In the genomic region with DNA sequence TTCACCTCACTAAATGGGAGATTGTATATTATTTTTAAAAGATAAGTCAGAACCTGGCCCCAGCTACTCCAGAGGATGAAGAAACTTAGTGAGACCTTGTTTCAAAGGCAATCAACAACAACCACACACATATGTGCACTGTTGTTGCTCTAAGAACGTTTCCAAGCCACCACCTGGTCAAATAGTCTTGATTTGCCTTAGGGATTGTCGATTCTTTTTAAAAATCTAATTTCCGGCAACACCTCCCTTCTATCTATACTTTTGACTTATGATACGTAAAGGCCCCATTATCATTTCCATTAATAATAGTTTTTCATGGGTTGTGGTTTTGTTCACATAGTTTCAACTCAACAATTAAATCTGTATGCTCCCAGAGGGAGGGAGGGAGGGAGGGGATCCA, we compare ENCODE assay signal across 7 mouse cellular contexts. TPM values are rescaled to one million over a fixed set of nuclear protein-coding genes. Genes with fewer than 3 reads are reported as not detected.
DNase-seq lines count a peak whose midpoint lies in the region; ATAC-seq and TF ChIP-seq lines count a peak whose summit lies in the region.

Ptbp2 (minus strand) TSS at position 101 of the 400 bp plus-strand sequence.

- no peaks in the 10 kb centered on the region for H3K9me3 ChIP-seq in ES-E14 (ENCODE audit: control insufficient read depth, insufficient read depth, low read depth, low read length)
- H3K9me3 ChIP-seq in forebrain, embryonic 13.5 days (replicated peaks), result no peaks in the 10 kb centered on the region
- no peaks in the 10 kb centered on the region for H3K9me3 ChIP-seq in hindbrain, embryonic 11.5 days (ENCODE audit: control insufficient read depth, low read length)
- H3K9me3 ChIP-seq in liver, embryonic 14.5 days (ENCODE audit: control insufficient read depth, low read length), result no peaks in the 10 kb centered on the region

- peaks cover 0 to 2% of the 10 kb centered on the region in 2 experiments; a peak in 1 of 4 replicates for H3K4me1 ChIP-seq in ES-E14 (ENCODE audit: control insufficient read depth in 2 of 2, insufficient read depth in 2 of 2, low read length in 2 of 2, poor library complexity in 1 of 2)
- H3K4me1 ChIP-seq in forebrain, embryonic 13.5 days, result peaks cover 14% of the 10 kb centered on the region
- H3K4me1 ChIP-seq in hindbrain, embryonic 11.5 days (replicated peaks; ENCODE audit: control insufficient read depth, insufficient read depth, low read length), result no peaks in the 10 kb centered on the region
- H3K4me1 ChIP-seq in liver, embryonic 14.5 days (replicated peaks; ENCODE audit: control insufficient read depth in 2 of 2, insufficient read depth in 2 of 2, low read length in 1 of 2), result peaks cover 3 to 5% of the 10 kb centered on the region in 2 experiments; a peak in 3 of 4 replicates

- peak within 1 kb of the TSS; percentile 95 for H3K9ac ChIP-seq in ES-E14 (ENCODE audit: insufficient read depth, low read depth, low read length, poor library complexity, severe bottlenecking)
- H3K9ac ChIP-seq in forebrain, embryonic 13.5 days, result peak within 1 kb of the TSS; percentile 100
- peak within 1 kb of the TSS; percentile 100 for H3K9ac ChIP-seq in hindbrain, embryonic 11.5 days (ENCODE audit: low read depth, low read length)
- H3K9ac ChIP-seq in liver, embryonic 14.5 days (replicated peaks), result peak within 1 kb of the TSS; percentile 91

- in situ Hi-C loops in ES-E14 (cut with MboI; ENCODE audit: low sequenced_read_pairs in 2 of 2, unreplicated experiment in 2 of 2), result no loop called here

- no peaks in the 10 kb centered on the region for H3K36me3 ChIP-seq in ES-E14 (ENCODE audit: control insufficient read depth, insufficient read depth, low read length, poor library complexity, severe bottlenecking)
- 0 out of 2 replicates have a peak, but pooled peaks cover 4% of the 10 kb centered on the region for H3K36me3 ChIP-seq in forebrain, embryonic 13.5 days (ENCODE audit: poor library complexity, severe bottlenecking)
- no peaks in the 10 kb centered on the region for H3K36me3 ChIP-seq in hindbrain, embryonic 11.5 days (ENCODE audit: control insufficient read depth, insufficient read depth, low read length)
- H3K36me3 ChIP-seq in liver, embryonic 14.5 days (replicated peaks; ENCODE audit: control insufficient read depth, insufficient read depth, low read depth), result no peaks in the 10 kb centered on the region

- H3K27me3 ChIP-seq in forebrain, embryonic 13.5 days, result no peaks in the 10 kb centered on the region
- H3K27me3 ChIP-seq in hindbrain, embryonic 11.5 days (ENCODE audit: control insufficient read depth, insufficient read depth, low read length), result no peaks in the 10 kb centered on the region
- H3K27me3 ChIP-seq in liver, embryonic 14.5 days (ENCODE audit: control insufficient read depth, insufficient read depth, low read length), result no peaks in the 10 kb centered on the region

- peak within 1 kb of the TSS; percentile 83; the same call in 1 of the 2 replicates for H3K27ac ChIP-seq in ES-E14 (ENCODE audit: insufficient read depth, low read depth, low read length, poor library complexity, severe bottlenecking)
- H3K27ac ChIP-seq in forebrain, embryonic 13.5 days, result peak within 1 kb of the TSS; percentile 99
- H3K27ac ChIP-seq in hindbrain, embryonic 11.5 days (ENCODE audit: low read depth, low read length), result peak within 1 kb of the TSS; percentile 99
- no peak within 1 kb of the TSS for H3K27ac ChIP-seq in liver, embryonic 14.5 days

- TF ChIP-seq CTCF in liver, embryonic 14.5 days (IDR thresholded peaks at IDR 0.05; ENCODE audit: low read depth), result no peak

- no peak for DNase-seq in ES-E14 (ENCODE audit: low read depth, low spot score)
- DNase-seq in hindbrain, embryonic 11.5 days (ENCODE audit: low spot score), result no peak
- no peak for DNase-seq in liver, embryonic 14.5 days (ENCODE audit: low read depth in 3 of 3, low spot score in 3 of 3)
- no peak for DNase-seq in right cerebral cortex, adult 2 months (ENCODE audit: low spot score in 2 of 2)
- DNase-seq in kidney, postnatal 10 days, result no peak

- 90% methylated on average over 4 of the region's 4 CpGs for WGBS in forebrain, embryonic 13.5 days
- 84% methylated on average over 4 of the region's 4 CpGs for WGBS in hindbrain, embryonic 11.5 days
- WGBS in liver, embryonic 14.5 days (ENCODE audit: insufficient replicate concordance), result 75% methylated on average over 4 of the region's 4 CpGs

- TF ChIP-seq EP300 in liver, embryonic 14.5 days (IDR thresholded peaks at IDR 0.05; ENCODE audit: low read depth), result no peak

- ATAC-seq in CD4-positive, CD25-positive, alpha-beta regulatory T cell, adult 4 months, result no peak
- ATAC-seq in forebrain, embryonic 13.5 days, result no peak
- no peak for ATAC-seq in hindbrain, embryonic 11.5 days (ENCODE audit: low FRiP score)
- ATAC-seq in liver, embryonic 14.5 days (ENCODE audit: insufficient read depth), result no peak

- H3K4me3 ChIP-seq in ES-E14 (ENCODE audit: insufficient read depth in 1 of 2, low read depth in 1 of 2, low read length in 2 of 2, poor library complexity in 1 of 2, severe bottlenecking in 1 of 2), result peak within 1 kb of the TSS; percentile 77 to 92
- H3K4me3 ChIP-seq in forebrain, embryonic 13.5 days, result peak within 1 kb of the TSS; percentile 91
- peak within 1 kb of the TSS; percentile 95 for H3K4me3 ChIP-seq in hindbrain, embryonic 11.5 days (ENCODE audit: low read depth, low read length)
- peak within 1 kb of the TSS; percentile 68 to 93 for H3K4me3 ChIP-seq in liver, embryonic 14.5 days (ENCODE audit: insufficient read depth in 1 of 2, low read depth in 2 of 2, low read length in 2 of 2)

- peak within 1 kb of the TSS; percentile 69 for H3K4me2 ChIP-seq in forebrain, embryonic 13.5 days
- H3K4me2 ChIP-seq in hindbrain, embryonic 11.5 days (replicated peaks; ENCODE audit: low read depth, low read length), result peak within 1 kb of the TSS; percentile 48
- H3K4me2 ChIP-seq in liver, embryonic 14.5 days (ENCODE audit: low read depth), result peak within 1 kb of the TSS; percentile 69

TF ChIP-seq in ES-E14, 5 proteins besides CTCF, POLR2A, EP300 and RAD21:
- TF ChIP-seq CHD2 (IDR thresholded peaks at IDR 0.05; ENCODE audit: low read depth, low read length) (no peak), HCFC1 (IDR thresholded peaks at IDR 0.05; ENCODE audit: borderline replicate concordance, insufficient read depth, low read length) (no peak), ZC3H11A (IDR thresholded peaks at IDR 0.05; ENCODE audit: borderline replicate concordance, low read depth, low read length) (no peak), ZNF384 (IDR thresholded peaks at IDR 0.05; ENCODE audit: low read depth, low read length) (no peak), MAFK (IDR thresholded peaks at IDR 0.05; ENCODE audit: insufficient read depth, low read depth, low read length) (no peak)
TF ChIP-seq in ES-E14: peak in this region for 0.

RNA-seq across cellular contexts. Expression of gene Ptbp2, which starts in this region (rescaled TPM):
- polyA plus RNA-seq in CD4-positive, CD25-positive, alpha-beta regulatory T cell, adult 4 months (2017; shearing (Covaris generic)), result 10 to 100 TPM; 21.2 to 26.3 TPM
- total RNA-seq in ES-E14 (2012; rRNA removed), result 32.9 and 35.4 TPM in 2 replicates
- polyA plus RNA-seq in forebrain, embryonic 13.5 days (2015; fragmentation: Nextera tagmentation; extraction: Ambion mirVana), result 360 and 381 TPM in 2 replicates
- polyA plus RNA-seq in hindbrain, embryonic 11.5 days (2014; fragmentation: Nextera tagmentation; extraction: Ambion mirVana), result 373 and 391 TPM in 2 replicates
- 7.8 and 9.6 TPM in 2 replicates for polyA plus RNA-seq in liver, embryonic 14.5 days (2012; rRNA removed)
- polyA plus RNA-seq in liver, embryonic 14.5 days (2014; fragmentation: Nextera tagmentation; extraction: Ambion mirVana), result 6.3 and 6.4 TPM in 2 replicates

Comparison
In these comparisons a context has a peak if more than half of its experiments do, and no peak if none do; other contexts are left out.
1. RNA of gene Ptbp2 (polyA plus RNA-seq): 373 to 391 TPM in hindbrain, embryonic 11.5 days and 360 to 381 TPM in forebrain, embryonic 13.5 days; 21.2 to 26.3 TPM in CD4-positive, CD25-positive, alpha-beta regulatory T cell, adult 4 months and 6.3 to 9.6 TPM in liver, embryonic 14.5 days; every median in the first group is over 10 times any median in the second.
2. Peak in every context shown above with its lines, with median percentiles within 50 percentile points of each other: H3K4me3 ChIP-seq, H3K9ac ChIP-seq and H3K4me2 ChIP-seq.